Mouse (Mus musculus): ENCODE measurements around the gene Cacnb1. TPM values are rescaled to one million over a fixed set of nuclear protein-coding genes. Genes with fewer than 3 reads are reported as not detected.

Cacnb1 gene
- polyA plus RNA-seq, 1 experiment, result 117 TPM

- no peak overlapping the region for H3K27ac ChIP-seq (ENCODE audit: insufficient read depth, low read length)
- peaks cover 4% of the 10 kb centered on the region; the same call in 1 of the 2 replicates for H3K4me1 ChIP-seq (ENCODE audit: control insufficient read depth, insufficient read depth, low read length)
- no peak overlapping the region for H3K4me3 ChIP-seq (ENCODE audit: insufficient read depth, low read length)
- TF ChIP-seq CTCF (IDR thresholded peaks at IDR 0.05; ENCODE audit: extremely low read depth, insufficient read depth, low read length) (no peak), POLR2A (IDR thresholded peaks at IDR 0.05; ENCODE audit: extremely low read depth, insufficient read depth, low read length) (no peak)
Observed at GRCm38 (mm10) chr11:97974141-97974540, 48.7 kb downstream of the Cacnb1 start.

DNA sequence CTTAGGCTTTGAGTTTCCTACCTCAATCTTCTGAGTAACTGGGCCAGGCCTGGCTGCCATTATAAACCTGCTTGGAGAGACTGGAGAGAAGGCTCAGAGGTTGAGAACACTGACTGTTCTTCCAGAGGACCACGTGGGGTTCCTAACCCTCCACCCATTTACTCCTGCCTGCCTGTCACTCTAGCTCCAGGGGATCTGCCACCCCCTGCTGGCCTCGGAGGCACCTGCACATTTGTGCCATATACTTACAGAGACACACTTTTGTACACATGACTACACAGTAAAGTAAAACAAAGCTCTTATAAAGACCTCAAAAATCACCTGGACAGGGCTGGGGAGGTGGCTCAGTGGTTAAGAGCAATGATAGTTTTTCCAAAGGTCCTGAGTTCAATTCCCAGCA lies 50.4 kb downstream of the Cacnb1 start:
- TF ChIP-seq POLR2A (IDR thresholded peaks at IDR 0.05; ENCODE audit: extremely low read depth, insufficient read depth, low read length) (no peak), CTCF (IDR thresholded peaks at IDR 0.05; ENCODE audit: extremely low read depth, insufficient read depth, low read length) (no peak)

GRCm38 (mm10) chr11:97971232-97971631 lies 51.6 kb downstream of the Cacnb1 start:
- Histone ChIP-seq H3K4me3 (ENCODE audit: insufficient read depth, low read length) (no peak overlapping the region), H3K4me1 (ENCODE audit: control insufficient read depth, insufficient read depth, low read length) (peaks cover 4% of the 10 kb centered on the region; the same call in 1 of the 2 replicates), H3K27ac (ENCODE audit: insufficient read depth, low read length) (peak overlapping the region; percentile 13; the same call in 1 of the 2 replicates)

More for the DNA sequence above, 50.4 kb downstream of the Cacnb1 start:
- Histone ChIP-seq H3K4me1 (ENCODE audit: control insufficient read depth, insufficient read depth, low read length) (peaks cover 4% of the 10 kb centered on the region; the same call in 1 of the 2 replicates), H3K4me3 (ENCODE audit: insufficient read depth, low read length) (no peak overlapping the region), H3K27ac (ENCODE audit: insufficient read depth, low read length) (no peak overlapping the region)

DNA sequence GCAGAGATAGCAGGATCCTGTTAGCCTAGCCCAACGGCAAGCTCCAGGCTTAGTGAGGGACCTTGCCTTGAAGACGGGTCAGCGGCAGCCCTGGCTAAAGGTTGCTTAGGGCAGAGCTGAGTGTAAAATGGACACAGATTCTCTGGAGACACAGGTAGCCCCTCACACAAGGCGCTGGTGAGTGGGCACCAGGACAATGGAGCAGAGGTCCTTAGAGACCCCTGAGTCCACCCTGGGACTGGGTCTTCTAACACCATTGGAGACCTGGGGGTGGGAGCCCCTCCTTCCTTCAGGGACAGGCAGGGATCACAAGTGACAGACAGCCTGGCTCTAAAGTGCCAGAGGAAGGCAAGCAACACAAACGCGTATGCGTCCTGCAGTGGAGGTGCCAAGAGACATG lies 52.1 kb downstream of the Cacnb1 start:
- Histone ChIP-seq H3K27ac (ENCODE audit: insufficient read depth, low read length) (peak overlapping the region; percentile 13; the same call in 1 of the 2 replicates), H3K4me1 (ENCODE audit: control insufficient read depth, insufficient read depth, low read length) (peaks cover 4% of the 10 kb centered on the region; the same call in 1 of the 2 replicates), H3K4me3 (ENCODE audit: insufficient read depth, low read length) (no peak overlapping the region)
- TF ChIP-seq POLR2A (IDR thresholded peaks at IDR 0.05; ENCODE audit: extremely low read depth, insufficient read depth, low read length), result no peak
- TF ChIP-seq CTCF (IDR thresholded peaks at IDR 0.05; ENCODE audit: extremely low read depth, insufficient read depth, low read length), result no peak

More at GRCm38 (mm10) chr11:97971232-97971631, 51.6 kb downstream of the Cacnb1 start:
- TF ChIP-seq POLR2A (IDR thresholded peaks at IDR 0.05; ENCODE audit: extremely low read depth, insufficient read depth, low read length) (no peak), CTCF (IDR thresholded peaks at IDR 0.05; ENCODE audit: extremely low read depth, insufficient read depth, low read length) (no peak)

- H3K4me1 ChIP-seq (ENCODE audit: control insufficient read depth, insufficient read depth, low read length), result peaks cover 4% of the 10 kb centered on the region; the same call in 1 of the 2 replicates
- no peak overlapping the region for H3K4me3 ChIP-seq (ENCODE audit: insufficient read depth, low read length)
- TF ChIP-seq CTCF (IDR thresholded peaks at IDR 0.05; ENCODE audit: extremely low read depth, insufficient read depth, low read length) (no peak), POLR2A (IDR thresholded peaks at IDR 0.05; ENCODE audit: extremely low read depth, insufficient read depth, low read length) (no peak)
- no peak overlapping the region for H3K27ac ChIP-seq (ENCODE audit: insufficient read depth, low read length)
Observed at GRCm38 (mm10) chr11:97968385-97968784, 54.4 kb downstream of the Cacnb1 start.

DNA sequence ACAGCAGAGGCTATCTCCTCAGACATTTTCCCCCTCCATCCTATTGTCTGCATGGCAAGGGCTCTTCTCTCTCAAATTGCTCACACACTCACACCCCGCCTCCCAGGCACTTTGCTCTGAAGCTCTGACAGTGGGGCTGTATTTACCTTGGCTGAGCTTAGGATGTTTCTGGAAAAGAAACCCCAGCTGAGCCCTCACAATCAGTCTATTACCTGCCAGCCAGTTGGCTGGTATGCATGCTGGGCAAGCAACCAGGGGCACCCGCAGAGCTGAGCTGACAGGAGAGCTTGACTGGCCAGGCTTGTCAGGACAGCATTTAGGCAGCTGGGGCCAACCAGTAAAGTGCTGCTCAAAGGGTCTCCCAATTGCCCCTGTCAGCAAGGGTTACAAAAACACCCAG lies 55.7 kb downstream of the Cacnb1 start:
- Histone ChIP-seq H3K4me3 (ENCODE audit: insufficient read depth, low read length) (no peak overlapping the region), H3K4me1 (ENCODE audit: control insufficient read depth, insufficient read depth, low read length) (peaks cover 4% of the 10 kb centered on the region; the same call in 1 of the 2 replicates), H3K27ac (ENCODE audit: insufficient read depth, low read length) (no peak overlapping the region)
- TF ChIP-seq POLR2A (IDR thresholded peaks at IDR 0.05; ENCODE audit: extremely low read depth, insufficient read depth, low read length), result no peak
- no peak for TF ChIP-seq CTCF (IDR thresholded peaks at IDR 0.05; ENCODE audit: extremely low read depth, insufficient read depth, low read length)

GRCm38 (mm10) chr11:97960907-97961306 lies 61.9 kb downstream of the Cacnb1 start:
- no peak for TF ChIP-seq POLR2A (IDR thresholded peaks at IDR 0.05; ENCODE audit: extremely low read depth, insufficient read depth, low read length)
- TF ChIP-seq CTCF (IDR thresholded peaks at IDR 0.05; ENCODE audit: extremely low read depth, insufficient read depth, low read length), result 0 out of 2 replicates have a peak, but pooled peaks have one; percentile 2
- H3K4me1 ChIP-seq (ENCODE audit: control insufficient read depth, insufficient read depth, low read length), result 0 out of 2 replicates have a peak, but pooled peaks cover 1% of the 10 kb centered on the region
- no peak overlapping the region for H3K4me3 ChIP-seq (ENCODE audit: insufficient read depth, low read length)
- H3K27ac ChIP-seq (ENCODE audit: insufficient read depth, low read length), result no peak overlapping the region

GRCm38 (mm10) chr11:97959300-97959680 lies 63.5 kb downstream of the Cacnb1 start:
- no peak overlapping the region for H3K4me3 ChIP-seq (ENCODE audit: insufficient read depth, low read length)
- 0 out of 2 replicates have a peak, but pooled peaks cover 1% of the 10 kb centered on the region for H3K4me1 ChIP-seq (ENCODE audit: control insufficient read depth, insufficient read depth, low read length)
- TF ChIP-seq CTCF (IDR thresholded peaks at IDR 0.05; ENCODE audit: extremely low read depth, insufficient read depth, low read length), result no peak
- TF ChIP-seq POLR2A (IDR thresholded peaks at IDR 0.05; ENCODE audit: extremely low read depth, insufficient read depth, low read length), result no peak
- no peak overlapping the region for H3K27ac ChIP-seq (ENCODE audit: insufficient read depth, low read length)

DNA sequence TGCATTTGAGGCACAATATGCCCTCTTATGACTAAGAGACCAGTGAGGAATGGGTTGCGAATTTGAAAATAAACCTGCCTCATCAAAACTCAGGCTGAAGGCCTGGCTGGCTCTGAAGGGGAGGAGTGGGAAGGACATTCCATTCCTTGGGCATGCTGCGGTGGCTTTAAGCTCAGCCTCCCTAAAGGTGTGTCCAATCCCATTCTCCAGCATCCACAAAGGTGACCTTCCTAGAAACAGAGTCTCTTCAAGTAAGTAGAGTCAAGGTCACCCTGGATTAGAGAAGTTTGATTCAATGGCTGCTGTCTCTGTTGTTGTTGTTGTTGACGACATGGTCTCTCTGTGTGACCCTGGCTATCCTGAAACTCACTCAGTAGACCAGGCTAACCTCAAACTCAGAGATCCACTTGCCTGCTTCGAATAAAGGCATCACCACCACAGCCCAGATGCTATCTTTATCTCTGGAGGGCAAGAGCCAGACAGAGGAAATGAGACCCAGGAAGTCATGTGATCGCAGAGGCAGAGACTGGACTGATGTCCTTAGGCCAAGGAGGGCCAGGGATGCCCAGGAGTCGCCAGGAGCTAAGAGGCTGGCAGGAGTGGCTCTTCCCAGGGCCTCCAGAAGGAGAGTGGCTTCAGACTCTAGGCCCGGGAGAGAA lies 64.1 kb downstream of the Cacnb1 start:
- Histone ChIP-seq H3K4me3 (ENCODE audit: insufficient read depth, low read length) (no peak overlapping the region), H3K27ac (ENCODE audit: insufficient read depth, low read length) (no peak overlapping the region), H3K4me1 (ENCODE audit: control insufficient read depth, insufficient read depth, low read length) (0 out of 2 replicates have a peak, but pooled peaks cover 1% of the 10 kb centered on the region)
- TF ChIP-seq CTCF (IDR thresholded peaks at IDR 0.05; ENCODE audit: extremely low read depth, insufficient read depth, low read length) (no peak), POLR2A (IDR thresholded peaks at IDR 0.05; ENCODE audit: extremely low read depth, insufficient read depth, low read length) (no peak)

Data from cortical plate, adult 2 months (tissue).